Mouse (Mus musculus) embryonic facial prominence, embryonic 10.5 days (tissue): ENCODE measurements at regions not wholly inside any gene's neighbourhood (a gene's known extent, or its start where the extent isn't known, plus 50 kb on each side); places are given as distances from the start of the nearest gene placed in this dataset.

ENCODE experiments used
- DNase-seq: peaks from one replicate; pipeline ENCODE4 v3.0.0-alpha.2; 2017; ENCODE audit warnings: low spot score
- H3K27ac ChIP-seq: fragments of 300-500 bp; sonication (generic); replicated peaks from 2 replicates; pipeline ENCODE4 v1.5.1; 2016; ENCODE audit warnings: mild to moderate bottlenecking
- H3K27me3 ChIP-seq: fragments of 300-500 bp; sonication (generic); replicated peaks from 2 replicates; pipeline ENCODE4 v1.6.1; 2016; ENCODE audit warnings: low read depth, mild to moderate bottlenecking; ENCODE audit not compliant: poor library complexity, severe bottlenecking
- H3K36me3 ChIP-seq: fragments of 300-500 bp; sonication (generic); replicated peaks from 2 replicates; pipeline ENCODE4 v1.6.1; 2016; ENCODE audit warnings: mild to moderate bottlenecking, moderate library complexity
- H3K4me1 ChIP-seq: fragments of 300-500 bp; sonication (generic); 2 replicates; pipeline ENCODE4 v1.6.1; 2016
- H3K4me3 ChIP-seq: fragments of 300-500 bp; sonication (generic); 2 replicates; pipeline ENCODE4 v1.5.1; 2016; ENCODE audit warnings: mild to moderate bottlenecking, moderate library complexity
- H3K9me3 ChIP-seq: fragments of 300-500 bp; sonication (generic); 2 replicates; pipeline ENCODE4 v1.6.1; 2016; ENCODE audit warnings: mild to moderate bottlenecking
- WGBS: fragments of 180-500 bp; shearing (Covaris S2); methylation state at CpG from one replicate; pipeline ENCODE4 v1.1.7; 2016; 5-methylcytosine and 5-hydroxymethylcytosine counted together

GRCm38 (mm10) chr1:14000605-14001395 is 2092.3 kb downstream of the 4930444P10Rik start:
- Histone ChIP-seq H3K27ac (no peak overlapping the region), H3K27me3 (no peaks in the 10 kb centered on the region), H3K9me3 (no peaks in the 10 kb centered on the region), H3K4me3 (no peak overlapping the region), H3K36me3 (no peaks in the 10 kb centered on the region), H3K4me1 (peaks cover 8% of the 10 kb centered on the region; the same call in 1 of the 2 replicates)
- DNase-seq, result no peak
- WGBS, result 78% methylated on average over 3 of the region's 3 CpGs

DNA sequence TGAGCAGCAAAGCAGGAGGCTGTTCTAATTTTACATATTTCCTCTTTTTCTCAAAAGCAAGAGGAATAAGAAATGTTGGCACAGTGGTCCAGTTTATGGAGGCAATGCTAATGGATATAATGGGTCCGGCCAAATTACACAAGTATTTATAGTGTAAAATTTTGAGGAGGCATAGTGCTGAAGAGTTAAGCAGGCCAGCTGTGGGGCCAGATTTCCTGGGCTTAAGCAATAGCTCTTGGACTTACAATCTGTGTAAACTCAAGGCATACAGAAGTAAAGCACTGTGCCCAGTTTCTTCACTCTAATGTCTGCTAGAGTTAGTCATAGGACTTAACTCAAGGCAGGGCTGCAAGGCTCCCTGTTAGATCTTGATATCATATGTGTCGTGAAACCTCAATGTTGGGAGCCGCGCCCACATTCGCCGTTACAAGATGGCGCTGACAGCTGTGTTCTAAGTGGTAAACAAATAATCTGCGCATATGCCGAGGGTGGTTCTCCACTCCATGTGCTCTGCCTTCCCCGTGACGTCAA is 2094.9 kb downstream of the 4930444P10Rik start:
- Histone ChIP-seq H3K4me1 (0 out of 2 replicates have a peak, but pooled peaks cover 4% of the 10 kb centered on the region), H3K27ac (no peak overlapping the region), H3K4me3 (no peak overlapping the region), H3K36me3 (no peaks in the 10 kb centered on the region), H3K9me3 (no peaks in the 10 kb centered on the region), H3K27me3 (no peaks in the 10 kb centered on the region)
- DNase-seq, result no peak
- WGBS, result 96% methylated on average over 9 of the region's 11 CpGs

GRCm38 (mm10) chr1:13993825-13994509 is 2099.2 kb downstream of the 4930444P10Rik start:
- 89% methylated on average over 9 of the region's 9 CpGs for WGBS
- Histone ChIP-seq H3K27me3 (no peaks in the 10 kb centered on the region), H3K4me3 (no peak overlapping the region), H3K9me3 (no peaks in the 10 kb centered on the region), H3K4me1 (peaks cover 5% of the 10 kb centered on the region; the same call in 1 of the 2 replicates), H3K36me3 (no peaks in the 10 kb centered on the region), H3K27ac (no peak overlapping the region)
- no peak for DNase-seq

- Histone ChIP-seq H3K9me3 (no peaks in the 10 kb centered on the region), H3K27ac (no peak overlapping the region), H3K4me1 (peaks cover 5% of the 10 kb centered on the region; the same call in 1 of the 2 replicates), H3K27me3 (no peaks in the 10 kb centered on the region), H3K36me3 (no peaks in the 10 kb centered on the region), H3K4me3 (no peak overlapping the region)
- DNase-seq, result no peak
- 74% methylated on average over 9 of the region's 9 CpGs for WGBS
Measured at GRCm38 (mm10) chr1:13992978-13993377, 2100.1 kb downstream of the 4930444P10Rik start.

DNA sequence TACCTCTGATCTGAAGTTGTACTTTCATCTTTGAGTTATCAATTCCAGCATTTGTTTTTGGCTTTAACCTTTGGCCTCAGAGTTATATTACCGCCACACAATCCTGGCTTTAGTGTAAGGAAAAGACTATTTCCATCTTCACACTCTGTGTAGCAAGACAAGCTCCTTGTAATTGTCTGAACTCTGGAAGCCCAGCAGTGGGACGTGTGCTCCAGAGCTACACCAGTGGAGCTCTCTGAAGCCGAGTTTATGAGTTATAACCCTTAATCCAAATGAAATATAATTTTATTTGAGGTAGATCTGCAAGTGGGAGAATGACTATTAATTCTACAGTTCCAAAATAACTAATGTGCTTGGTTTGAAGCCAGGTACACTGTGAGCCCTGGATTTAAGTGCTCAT is 2103.8 kb downstream of the 4930444P10Rik start:
- WGBS, result 79% methylated on average over 3 of the region's 3 CpGs
- DNase-seq, result no peak
- Histone ChIP-seq H3K9me3 (no peaks in the 10 kb centered on the region), H3K27me3 (no peaks in the 10 kb centered on the region), H3K27ac (no peak overlapping the region), H3K4me1 (peaks cover 5% of the 10 kb centered on the region; the same call in 1 of the 2 replicates), H3K36me3 (no peaks in the 10 kb centered on the region), H3K4me3 (no peak overlapping the region)

DNA sequence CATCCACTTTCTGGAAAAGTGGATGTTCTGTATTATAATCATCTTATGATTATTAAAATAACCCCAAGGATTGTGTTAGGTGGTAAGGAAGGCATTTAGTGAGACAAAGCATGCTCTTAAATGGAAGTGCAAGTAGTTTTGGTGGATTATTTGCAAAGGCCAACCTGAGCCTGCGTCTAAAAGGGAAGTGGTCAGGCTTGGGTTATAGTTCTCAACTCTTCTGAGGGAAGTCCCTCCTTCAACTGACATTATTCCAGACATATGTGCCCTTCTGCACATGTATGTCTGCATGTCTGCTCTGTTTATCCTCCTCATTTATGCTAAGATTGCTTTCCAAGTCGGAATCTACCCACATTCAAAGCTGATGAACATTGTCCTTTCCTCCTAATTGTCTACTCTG is 2108.3 kb downstream of the 4930444P10Rik start:
- Histone ChIP-seq H3K36me3 (no peaks in the 10 kb centered on the region), H3K27ac (no peak overlapping the region), H3K9me3 (no peaks in the 10 kb centered on the region), H3K27me3 (no peaks in the 10 kb centered on the region), H3K4me1 (no peaks in the 10 kb centered on the region), H3K4me3 (no peak overlapping the region)
- DNase-seq, result no peak
- WGBS, result 96% methylated on average over 2 of the region's 2 CpGs

GRCm38 (mm10) chr1:13980273-13980672 is 2112.9 kb downstream of the 4930444P10Rik start:
- Histone ChIP-seq H3K27ac (no peak overlapping the region), H3K36me3 (no peaks in the 10 kb centered on the region), H3K4me1 (no peaks in the 10 kb centered on the region), H3K9me3 (no peaks in the 10 kb centered on the region), H3K4me3 (no peak overlapping the region), H3K27me3 (no peaks in the 10 kb centered on the region)
- WGBS, result 89% methylated on average over 6 of the region's 6 CpGs
- DNase-seq, result no peak

DNA sequence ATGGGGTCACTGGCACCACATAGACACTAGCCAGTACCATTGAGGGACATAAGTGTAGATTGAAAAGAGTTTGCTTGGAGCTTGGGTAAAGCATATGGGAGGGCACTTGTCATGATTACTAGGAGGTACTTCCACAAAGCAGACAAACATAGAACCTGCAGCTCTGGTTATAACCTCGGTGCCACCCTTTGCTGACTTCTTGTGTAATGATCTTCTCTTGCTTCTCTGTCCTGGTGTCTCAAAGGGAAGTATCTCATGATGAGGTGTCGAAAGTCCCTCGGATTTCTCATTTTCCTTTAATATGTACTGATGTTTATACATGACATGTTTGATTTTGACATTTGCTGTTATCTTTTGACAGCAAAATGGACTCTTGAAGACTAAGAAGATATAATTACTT is 2114.5 kb downstream of the 4930444P10Rik start:
- no peaks in the 10 kb centered on the region for H3K9me3 ChIP-seq
- no peak for DNase-seq
- no peak overlapping the region for H3K4me3 ChIP-seq
- H3K27me3 ChIP-seq, result no peaks in the 10 kb centered on the region
- 90% methylated on average over 3 of the region's 3 CpGs for whole genome bisulfite sequencing
- H3K4me1 ChIP-seq, result no peaks in the 10 kb centered on the region
- no peak overlapping the region for H3K27ac ChIP-seq
- no peaks in the 10 kb centered on the region for H3K36me3 ChIP-seq

DNA sequence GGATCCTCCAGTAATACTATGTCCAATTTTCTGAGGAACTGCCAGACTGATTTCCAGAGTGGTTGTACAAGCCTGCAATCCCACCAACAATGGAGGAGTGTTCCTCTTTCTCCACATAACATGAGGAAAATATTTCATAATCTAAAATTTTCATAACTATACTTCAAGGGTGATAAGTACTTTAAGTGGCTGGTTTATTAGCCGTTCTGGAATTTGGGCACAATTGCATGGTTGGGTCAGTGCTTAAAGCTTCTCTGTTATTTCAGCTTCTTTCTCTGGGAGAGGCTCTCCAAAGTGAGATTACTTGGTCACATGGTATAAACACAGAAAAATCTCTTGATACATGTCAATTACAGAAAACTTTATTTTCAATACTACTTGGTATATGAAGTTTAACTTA is 2115.9 kb downstream of the 4930444P10Rik start:
- Histone ChIP-seq H3K27ac (no peak overlapping the region), H3K4me1 (no peaks in the 10 kb centered on the region), H3K27me3 (no peaks in the 10 kb centered on the region), H3K36me3 (no peaks in the 10 kb centered on the region), H3K4me3 (no peak overlapping the region), H3K9me3 (no peaks in the 10 kb centered on the region)
- 94% methylated on average over 1 of the region's 1 CpGs for WGBS
- no peak for DNase-seq

- WGBS, result 88% methylated on average over 3 of the region's 3 CpGs
Measured at GRCm38 (mm10) chr1:13949241-13949640, 2143.9 kb downstream of the 4930444P10Rik start.

DNA sequence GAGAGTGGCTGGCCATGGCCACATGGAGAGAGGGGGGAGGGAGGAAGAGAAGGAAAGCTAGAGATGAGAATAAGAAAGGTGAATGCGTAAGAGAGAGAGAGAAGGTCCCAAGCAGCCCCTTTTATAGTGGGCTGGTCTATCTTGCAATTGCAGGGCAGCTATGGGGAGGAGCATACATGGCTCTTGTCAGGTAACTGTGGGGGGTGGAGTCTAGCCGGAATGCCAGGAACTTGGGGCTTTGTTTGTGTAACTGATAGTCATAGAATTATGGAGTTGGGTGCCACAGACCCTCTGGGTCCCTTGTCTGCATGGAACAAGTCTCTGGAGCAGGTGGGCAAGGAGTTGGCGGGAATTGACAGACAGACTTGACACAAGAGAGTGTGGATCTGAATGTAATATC is 2151.8 kb downstream of the 4930444P10Rik start:
- no peak overlapping the region for H3K4me3 ChIP-seq
- peaks cover 7% of the 10 kb centered on the region; the same call in 1 of the 2 replicates for H3K9me3 ChIP-seq
- H3K4me1 ChIP-seq, result no peaks in the 10 kb centered on the region
- H3K36me3 ChIP-seq, result no peaks in the 10 kb centered on the region
- no peaks in the 10 kb centered on the region for H3K27me3 ChIP-seq
- no peak overlapping the region for H3K27ac ChIP-seq
- 92% methylated on average over 3 of the region's 3 CpGs for WGBS
- DNase-seq, result no peak

More at GRCm38 (mm10) chr1:13949241-13949640, 2143.9 kb downstream of the 4930444P10Rik start:
- no peaks in the 10 kb centered on the region for H3K36me3 ChIP-seq
- no peak for DNase-seq
- H3K27ac ChIP-seq, result no peak overlapping the region
- no peaks in the 10 kb centered on the region for H3K9me3 ChIP-seq
- no peaks in the 10 kb centered on the region for H3K4me1 ChIP-seq
- H3K4me3 ChIP-seq, result no peak overlapping the region
- H3K27me3 ChIP-seq, result no peaks in the 10 kb centered on the region

DNA sequence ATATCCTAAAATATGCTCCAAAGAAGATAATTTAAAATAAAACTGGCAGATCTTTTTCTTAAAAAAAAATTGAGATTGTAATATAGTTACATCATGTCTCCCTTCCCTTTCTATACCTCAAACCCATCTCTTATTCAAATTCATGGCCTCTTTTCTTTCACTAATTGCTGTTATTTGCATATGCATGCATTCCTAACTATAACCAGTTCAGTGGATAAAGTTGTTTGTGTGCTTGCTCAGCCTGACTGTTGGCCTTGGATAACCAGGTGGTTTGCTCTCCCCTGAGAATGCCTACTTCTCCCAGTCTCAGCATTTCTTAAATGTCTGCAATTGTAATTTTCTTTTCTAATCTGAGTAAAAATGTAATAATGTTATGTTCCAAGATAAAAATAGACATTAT is 2154.8 kb downstream of the 4930444P10Rik start:
- no peaks in the 10 kb centered on the region for H3K36me3 ChIP-seq
- no peak for DNase-seq
- no peaks in the 10 kb centered on the region for H3K27me3 ChIP-seq
- H3K4me3 ChIP-seq, result no peak overlapping the region
- peaks cover 7% of the 10 kb centered on the region; the same call in 1 of the 2 replicates for H3K9me3 ChIP-seq
- H3K4me1 ChIP-seq, result no peaks in the 10 kb centered on the region
- no peak overlapping the region for H3K27ac ChIP-seq
